Mouse (Mus musculus): ENCODE measurements at regions not wholly inside any gene's neighbourhood (a gene's known extent, or its start where the extent isn't known, plus 50 kb on each side); places are given as distances from the start of the nearest gene placed in this dataset.
A peak's percentile ranks its signal among the peaks of the same experiment; 100 is the strongest.

DNA sequence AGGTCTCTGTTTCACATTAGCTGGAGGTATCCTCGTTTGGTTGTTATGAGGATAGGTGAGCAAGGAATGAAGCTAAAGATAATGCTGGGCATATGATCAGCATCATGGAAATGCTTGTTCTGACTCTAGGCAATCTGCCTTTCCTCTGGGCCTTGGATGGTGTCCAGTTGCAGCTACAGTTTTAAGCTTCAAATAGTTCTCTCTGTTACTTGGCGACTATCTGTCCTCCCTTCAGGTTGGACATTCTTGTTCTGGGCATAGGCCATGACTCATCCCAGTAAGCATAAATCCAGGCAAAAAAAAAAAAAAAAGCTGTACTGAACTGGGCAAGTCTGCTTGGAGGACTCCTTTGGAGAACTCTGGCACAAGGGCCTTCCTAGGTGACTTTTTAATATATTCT, 776.9 kb downstream of the Kcnma1 start:
- no peak for DNase-seq (ENCODE audit: low spot score)

DNA sequence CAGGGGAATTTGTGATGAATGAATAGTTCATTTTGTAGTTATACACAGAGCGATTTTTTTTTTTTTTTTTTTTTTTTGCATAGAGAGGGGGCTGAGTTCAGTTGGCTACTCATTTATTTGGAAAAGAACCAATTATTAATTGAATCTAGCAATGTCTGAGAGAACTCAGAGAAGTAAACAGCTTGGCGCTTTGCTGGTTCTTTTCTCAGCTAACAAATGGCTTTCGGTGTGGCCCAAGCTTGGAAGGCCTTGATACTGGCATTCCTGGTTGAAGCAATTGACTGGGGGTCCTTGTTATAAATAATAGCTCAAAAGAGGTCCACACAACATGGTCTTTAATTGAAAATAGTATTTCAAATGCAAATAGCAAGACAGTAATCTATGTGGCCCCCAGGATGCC, 815.6 kb downstream of the Kcnma1 start:
- no peak for DNase-seq (ENCODE audit: low spot score)

DNA sequence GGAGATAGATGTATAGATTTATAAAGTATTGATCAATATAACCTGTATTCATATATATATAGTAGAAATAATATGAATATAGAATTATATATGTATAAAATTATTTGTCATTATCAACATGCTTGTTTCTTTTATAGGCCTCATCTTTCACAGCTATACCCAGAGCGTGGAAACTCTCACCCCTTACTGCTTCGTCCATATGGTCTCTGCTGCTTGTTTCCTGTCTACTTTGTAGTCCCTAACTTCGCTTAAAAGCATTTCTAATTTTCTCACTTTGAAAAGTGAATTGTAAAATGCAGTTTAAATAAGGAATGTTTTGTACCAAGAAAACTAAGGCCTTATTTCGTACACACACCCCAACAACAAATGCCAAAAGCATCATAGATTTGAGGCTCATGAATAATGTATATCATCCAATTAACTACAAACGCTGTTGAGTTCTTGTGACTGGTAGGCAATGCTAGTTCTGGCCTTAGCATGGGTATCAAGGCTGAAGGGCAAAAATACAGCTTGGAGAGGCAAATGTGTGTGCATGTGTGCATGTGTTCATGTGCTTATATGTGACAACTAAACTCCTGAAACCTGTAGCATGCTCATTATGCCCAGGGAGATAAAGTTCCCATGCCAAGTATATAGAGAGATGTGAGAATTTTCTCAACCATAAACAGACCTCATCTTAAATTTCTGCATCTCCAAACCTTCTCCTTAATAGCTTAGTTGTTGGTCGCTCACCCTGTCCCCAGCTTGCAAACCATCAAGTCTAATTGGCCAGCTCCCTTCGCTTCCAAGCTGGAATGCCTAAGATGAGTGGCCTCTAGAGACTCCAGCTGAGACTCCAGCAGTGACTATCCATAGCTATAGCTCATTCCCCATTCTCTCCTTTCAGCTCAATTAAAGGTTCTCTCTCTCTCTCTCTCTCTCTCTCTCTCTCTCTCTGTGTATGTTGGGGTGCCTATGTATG, 819.4 kb downstream of the Kcnma1 start:
- DNase-seq (ENCODE audit: low spot score), result no peak

DNA sequence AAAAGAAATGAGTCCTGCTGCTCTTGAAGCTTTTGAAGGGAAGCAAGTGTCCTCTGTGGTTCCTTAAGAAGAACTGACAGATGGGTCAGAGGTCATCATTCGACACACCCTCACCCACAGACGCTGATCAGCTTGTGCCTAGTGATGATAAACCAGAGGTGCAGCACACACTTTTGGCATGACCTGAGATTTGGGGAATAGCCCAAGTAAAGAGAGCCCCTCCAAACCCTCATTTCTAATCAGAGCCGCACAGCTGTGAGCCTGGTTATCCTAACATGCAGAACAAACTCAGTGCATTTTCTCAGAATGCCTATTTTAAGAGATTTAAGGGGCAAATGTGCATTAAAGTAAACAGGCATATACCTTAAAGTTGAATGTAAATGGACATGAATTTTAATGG, 821.7 kb downstream of the Kcnma1 start:
- no peak for DNase-seq (ENCODE audit: low spot score)

DNA sequence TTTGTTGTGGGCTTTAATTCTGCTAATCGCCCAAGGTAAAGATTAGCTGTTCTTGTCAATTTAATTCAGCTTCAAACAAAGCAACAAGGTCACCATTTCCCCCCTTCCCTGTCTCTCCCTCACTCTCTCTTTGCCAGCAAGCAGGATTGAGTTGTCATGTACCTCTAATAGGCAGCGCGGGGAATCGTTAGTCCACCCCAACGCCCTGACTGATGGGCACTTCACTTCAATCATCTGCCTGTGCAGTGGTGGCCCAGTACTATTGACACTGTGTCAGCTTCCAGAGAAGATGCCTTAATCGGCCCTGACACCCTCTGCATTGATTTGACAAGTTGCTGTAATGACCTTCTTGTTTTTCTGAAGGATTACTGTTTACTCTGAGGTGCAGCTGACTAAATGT, 828.9 kb downstream of the Kcnma1 start:
- DNase-seq (ENCODE audit: low spot score), result no peak

DNA sequence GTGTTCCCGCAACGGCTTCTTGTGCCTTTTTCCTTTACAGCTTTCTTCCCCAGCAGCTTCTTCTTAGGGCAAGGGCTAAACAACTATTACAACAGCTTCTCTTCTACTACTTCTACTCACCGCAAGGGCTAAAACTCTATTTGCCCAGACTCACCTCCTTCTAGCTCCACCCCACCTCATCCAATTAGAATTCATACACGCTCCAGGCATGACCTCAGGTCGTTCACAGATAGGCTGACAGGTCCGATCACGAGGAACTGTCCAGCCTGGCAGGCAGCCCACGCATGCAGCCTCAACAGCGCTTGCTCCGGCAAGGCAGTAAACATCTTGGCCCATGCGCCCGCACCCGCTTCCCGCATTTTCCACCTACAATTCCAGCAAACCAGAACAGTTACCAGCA, 844.9 kb downstream of the Kcnma1 start:
- no peak for DNase-seq (ENCODE audit: low spot score)

DNA sequence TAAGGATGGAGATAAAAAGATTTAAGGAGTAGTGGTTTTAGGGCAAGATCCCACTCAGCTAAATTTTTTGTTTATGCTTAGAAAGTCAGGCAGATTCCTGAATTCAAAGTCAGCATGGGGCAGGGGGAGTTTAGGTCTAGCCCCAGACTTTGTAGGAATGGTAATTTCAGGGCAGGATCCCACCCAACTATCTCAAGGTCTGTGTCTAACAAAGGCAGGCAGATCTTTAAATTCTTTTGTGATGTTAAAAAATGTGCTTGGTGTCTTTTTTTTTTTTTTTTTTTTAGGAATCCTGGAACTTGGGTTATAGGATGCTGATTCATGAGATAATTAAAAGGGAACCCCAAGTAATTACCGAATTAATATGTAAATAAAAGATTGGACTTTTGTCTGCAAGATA, 853.7 kb downstream of the Kcnma1 start:
- no peak for DNase-seq (ENCODE audit: low spot score)

DNA sequence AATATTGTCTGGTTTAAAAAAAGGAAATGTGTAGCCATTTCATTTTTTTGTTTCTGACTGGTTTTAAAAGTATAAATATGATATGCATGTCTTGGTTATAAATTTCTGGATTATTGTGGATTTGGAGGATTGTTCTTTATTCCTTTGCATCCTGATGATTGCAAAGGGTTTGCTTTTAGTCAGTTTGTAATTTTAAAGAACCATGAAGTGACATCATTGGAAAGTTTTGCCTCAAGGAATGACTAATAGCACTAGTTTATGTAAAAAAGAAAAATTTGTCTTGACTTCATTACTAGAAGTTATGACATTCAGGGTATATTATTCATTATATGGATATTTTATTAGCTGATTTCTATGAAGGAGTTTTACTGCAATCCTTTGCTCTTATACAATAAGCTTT, 863.9 kb downstream of the Kcnma1 start:
- DNase-seq (ENCODE audit: low spot score), result no peak

DNA sequence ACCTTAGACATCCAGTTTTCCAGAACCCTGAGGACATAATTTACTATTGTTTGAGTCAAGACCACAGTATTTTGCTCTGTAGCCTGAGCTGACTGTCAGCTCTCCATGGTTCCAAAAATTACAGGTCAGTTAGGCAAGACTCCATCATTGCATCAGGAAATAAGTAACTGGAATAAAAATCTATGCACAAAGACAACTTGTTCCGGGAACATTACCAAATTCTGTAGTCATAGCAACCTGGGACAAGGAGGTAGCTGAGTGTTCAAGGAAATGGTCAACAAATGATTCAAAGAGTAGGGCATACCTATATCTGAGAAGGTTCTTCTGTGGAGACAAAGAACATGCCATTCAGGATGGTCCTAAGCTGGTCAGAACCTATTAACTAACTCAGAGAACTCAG, 867.3 kb downstream of the Kcnma1 start:
- DNase-seq (ENCODE audit: low spot score), result no peak

DNA sequence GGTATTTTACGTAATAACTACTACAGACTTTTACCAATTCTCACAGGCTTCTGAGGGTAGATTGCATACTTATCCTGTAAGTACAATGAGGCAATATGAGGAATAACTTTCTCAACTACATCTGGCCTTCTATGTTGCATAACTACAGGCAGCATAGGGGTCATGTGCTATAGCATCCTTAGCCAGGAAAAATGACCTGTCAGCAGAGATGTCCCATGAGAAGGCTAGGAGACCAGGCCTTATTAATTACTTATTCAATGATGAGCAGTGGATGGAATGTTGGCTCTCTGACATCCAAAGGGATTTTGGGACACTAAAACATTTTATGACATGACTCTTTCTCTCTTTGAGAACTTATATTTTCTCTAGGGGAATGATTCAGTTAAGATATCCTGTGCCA, 873.9 kb downstream of the Kcnma1 start:
- no peak for DNase-seq (ENCODE audit: low spot score)

DNA sequence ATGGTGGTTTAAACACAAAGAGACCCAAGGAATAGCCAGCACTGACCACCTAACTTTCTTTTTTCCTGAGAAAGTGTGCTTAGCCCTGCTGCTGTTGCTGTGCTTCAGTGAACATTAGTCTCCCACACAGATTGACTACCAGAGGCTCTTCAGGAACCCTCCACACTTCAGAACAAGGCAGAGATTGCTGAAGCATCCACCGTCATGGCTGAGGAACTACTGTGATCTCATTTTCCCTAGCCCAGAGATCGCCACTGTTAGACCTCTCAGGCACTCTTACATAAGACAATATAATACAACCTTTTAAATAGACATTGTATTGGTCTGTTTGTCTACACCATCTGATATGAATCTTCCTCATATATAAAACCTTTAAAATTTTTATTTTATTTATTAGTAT, 879.6 kb downstream of the Kcnma1 start:
- no peak for DNase-seq (ENCODE audit: low spot score)

DNA sequence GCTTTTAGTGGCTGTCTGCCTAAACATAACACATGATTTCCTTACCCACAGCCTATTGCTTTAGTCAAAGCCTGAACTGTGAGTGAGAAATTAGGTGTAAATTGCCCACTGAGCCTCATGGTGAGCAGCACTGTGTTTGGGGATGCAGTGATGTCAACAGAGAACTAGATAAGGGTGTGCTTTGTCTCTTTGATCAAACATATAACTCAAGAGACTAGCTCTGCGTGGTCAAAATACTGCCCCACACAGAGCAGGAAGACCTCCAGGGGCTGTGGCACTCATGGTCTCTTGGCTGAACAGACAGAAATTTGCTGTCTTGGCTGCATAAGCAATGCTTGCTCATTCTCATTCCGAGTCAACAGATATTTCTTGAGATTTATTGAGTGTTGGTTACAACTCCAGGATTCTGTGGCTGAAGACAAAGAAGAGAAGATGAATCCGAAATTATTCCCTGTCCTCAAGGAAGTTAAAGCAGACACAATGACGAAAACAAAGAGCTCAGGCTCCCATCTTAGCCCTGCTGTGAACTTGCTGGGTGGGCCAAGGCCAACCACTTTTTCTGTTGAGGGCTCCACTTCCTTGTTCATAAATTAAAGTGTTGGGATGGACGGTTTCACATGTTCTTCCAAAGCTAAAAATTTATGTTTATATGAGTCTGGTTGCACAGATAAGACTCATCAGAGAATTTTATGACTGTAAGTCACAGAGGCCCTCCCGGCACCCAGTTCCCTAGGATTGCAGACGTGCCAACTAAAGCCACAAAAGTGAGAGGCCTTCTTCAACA, 882.4 kb downstream of the Kcnma1 start:
- peak; percentile 13 for DNase-seq (ENCODE audit: low spot score)

DNA sequence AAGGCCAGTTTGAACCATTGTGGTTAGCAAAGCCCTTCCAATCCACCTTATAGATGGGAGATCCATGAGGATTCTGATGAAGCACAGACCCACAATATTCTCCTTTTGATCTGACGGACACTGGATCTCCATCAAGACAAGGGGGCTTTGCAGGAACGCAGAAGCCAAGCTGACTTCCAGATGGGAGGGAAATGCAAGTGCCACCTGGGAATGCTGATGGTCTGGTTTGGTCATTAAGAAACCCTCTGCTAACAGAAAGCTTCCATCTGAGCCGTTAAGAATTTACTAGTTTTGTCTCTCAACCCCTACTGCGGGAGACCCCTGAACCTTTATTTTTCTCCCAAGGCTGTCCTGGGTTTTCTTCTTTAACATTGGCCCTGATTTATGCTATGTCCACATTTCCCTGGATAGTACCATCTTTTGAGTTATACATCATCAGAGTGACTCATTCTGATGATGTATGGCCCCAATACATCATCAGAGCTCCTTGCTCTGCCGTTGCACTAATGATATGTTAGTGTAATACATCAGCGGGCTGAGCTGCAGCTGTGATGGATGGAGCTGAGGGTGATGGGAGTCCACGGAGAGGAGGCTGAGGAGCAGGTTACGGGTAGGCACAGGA, 898.3 kb downstream of the Kcnma1 start:
- no peak for DNase-seq (ENCODE audit: low spot score)

DNA sequence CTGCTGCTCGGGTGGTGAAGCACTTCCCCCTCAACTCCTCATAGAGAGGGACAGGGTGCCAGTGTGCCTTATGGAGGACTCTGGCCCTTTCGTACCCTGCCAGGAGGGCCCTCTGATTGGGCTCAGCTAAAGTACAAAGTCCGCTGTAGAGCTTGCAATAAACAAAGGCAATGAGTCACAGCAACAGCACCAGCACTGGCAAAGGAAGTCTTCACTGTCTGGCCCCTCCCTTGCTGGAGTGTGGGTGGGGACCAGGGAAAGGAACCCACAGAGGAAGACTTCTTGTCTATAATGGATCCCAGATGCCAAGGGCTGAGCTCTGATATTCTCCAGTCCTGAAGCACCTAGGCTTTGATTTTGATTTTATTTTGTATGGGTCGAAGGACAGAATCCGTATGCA, 899.4 kb downstream of the Kcnma1 start:
- peak; percentile 6 for DNase-seq (ENCODE audit: low spot score)

DNA sequence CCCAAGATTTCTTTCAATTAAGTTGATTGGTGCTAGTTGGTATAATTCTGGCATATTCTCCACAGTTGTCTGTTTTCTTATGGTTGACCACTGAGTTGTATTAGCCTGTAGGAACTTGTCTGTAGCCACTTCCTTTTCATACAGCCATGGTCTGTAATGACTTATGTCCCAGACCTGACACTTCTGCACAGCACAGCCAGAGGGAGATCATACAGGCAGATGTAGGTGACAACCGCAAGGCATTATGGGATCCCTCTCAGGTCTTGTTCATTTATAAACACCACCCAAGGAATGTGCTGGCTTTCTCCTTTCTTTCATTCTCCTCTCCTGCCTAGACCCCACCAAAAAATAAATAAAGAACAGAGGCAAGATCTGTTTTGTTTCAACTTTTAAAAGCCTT, 899.8 kb downstream of the Kcnma1 start:
- DNase-seq (ENCODE audit: low spot score), result no peak

DNA sequence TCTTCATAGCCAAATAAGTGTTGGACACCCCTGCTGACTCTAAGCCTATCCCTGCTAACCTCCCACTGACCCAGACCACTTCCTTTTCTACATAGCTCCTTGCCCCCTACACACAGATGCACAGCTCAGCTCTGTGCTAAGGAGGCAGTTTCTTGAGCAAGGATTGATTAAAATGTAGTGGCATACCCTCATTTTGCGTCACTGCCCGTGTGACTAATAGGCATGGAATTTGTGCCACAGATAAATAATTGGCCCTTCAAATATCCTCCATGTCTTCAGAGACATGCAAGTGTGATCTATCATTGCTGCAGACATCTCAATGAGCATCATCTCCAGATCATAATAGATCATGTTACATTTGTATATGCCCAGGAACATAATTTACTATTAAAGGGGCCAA, 901.9 kb downstream of the Kcnma1 start:
- no peak for DNase-seq (ENCODE audit: low spot score)

DNA sequence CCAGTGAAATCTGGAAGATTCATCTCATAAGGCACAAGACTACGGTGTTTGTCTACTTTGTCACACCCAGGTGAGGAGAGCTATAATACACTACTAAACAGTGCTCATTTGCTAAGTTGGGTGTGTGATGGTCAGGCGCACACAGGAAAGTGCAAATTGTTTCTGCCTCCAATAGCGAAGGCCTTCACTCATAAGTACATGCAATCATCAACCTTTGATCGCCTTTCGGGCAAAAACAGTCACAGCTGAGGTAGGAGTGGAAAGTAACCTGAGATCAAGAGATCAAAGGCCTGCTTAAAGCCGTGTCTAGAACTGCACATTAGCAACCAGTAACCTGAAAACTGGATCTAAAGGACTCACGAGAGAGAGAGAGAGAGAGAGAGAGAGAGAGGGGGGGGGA, 905.7 kb downstream of the Kcnma1 start:
- DNase-seq (ENCODE audit: low spot score), result no peak

DNA sequence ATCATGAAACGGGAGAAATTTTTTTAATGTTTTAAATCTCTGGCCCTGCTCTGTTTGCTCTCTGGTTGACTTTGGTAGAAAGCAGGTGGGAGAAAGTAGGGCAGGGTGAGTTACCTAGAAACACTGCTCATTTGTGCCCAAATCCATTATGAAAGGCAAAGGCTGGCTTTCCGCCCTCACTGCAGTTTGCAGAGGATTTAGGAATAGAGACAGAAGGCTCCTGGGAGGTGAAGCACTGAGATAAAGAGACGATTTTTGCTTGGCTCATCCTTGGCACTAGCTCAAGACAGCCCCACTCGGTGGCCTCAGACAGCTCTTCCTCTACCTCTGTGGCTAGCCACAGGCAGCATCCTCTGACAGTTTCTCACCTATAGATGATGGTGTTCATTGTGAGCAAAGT, 906.8 kb downstream of the Kcnma1 start:
- no peak for DNase-seq (ENCODE audit: low spot score)

Data from lung, postnatal 25 days (tissue).